Mouse (Mus musculus) spleen, adult 2 months (tissue): ENCODE results near the gene Ptprq.

Experiments used
- CTCF ChIP-seq: fragments of 200-500 bp; IDR thresholded peaks from 2 replicates; pipeline ENCODE4 v1.5.1; 2011; ENCODE audit warnings: mild to moderate bottlenecking, inconsistent platforms; ENCODE audit not compliant: insufficient read depth, insufficient read length, insufficient replicate concordance; ENCODE audit errors: extremely low read depth
- POLR2A ChIP-seq: fragments of 200-500 bp; IDR thresholded peaks from 2 replicates; pipeline ENCODE4 v1.6.1; 2011; ENCODE audit warnings: low read depth, low read length, inconsistent platforms

GRCm38 (mm10) chr10:107471712-107472111 lies 248.1 kb downstream of the Ptprq start:
- TF ChIP-seq POLR2A (no peak), CTCF (no peak)
